Mouse (Mus musculus): Measurements from ENCODE around the gene Il20ra. TPM values are rescaled to one million over a fixed set of nuclear protein-coding genes. Genes with fewer than 3 reads are reported as not detected.
"Not testable (repeated sequence)": the region's sequence is repeated elsewhere in the genome, so short reads cannot be mapped to it uniquely, and the experiment has no call there.

Gene Il20ra
- total RNA-seq (2021), result not detected
- long read RNA-seq, experiment 1, result 0 reads
- long read RNA-seq, experiment 2, result 0 reads

DNA sequence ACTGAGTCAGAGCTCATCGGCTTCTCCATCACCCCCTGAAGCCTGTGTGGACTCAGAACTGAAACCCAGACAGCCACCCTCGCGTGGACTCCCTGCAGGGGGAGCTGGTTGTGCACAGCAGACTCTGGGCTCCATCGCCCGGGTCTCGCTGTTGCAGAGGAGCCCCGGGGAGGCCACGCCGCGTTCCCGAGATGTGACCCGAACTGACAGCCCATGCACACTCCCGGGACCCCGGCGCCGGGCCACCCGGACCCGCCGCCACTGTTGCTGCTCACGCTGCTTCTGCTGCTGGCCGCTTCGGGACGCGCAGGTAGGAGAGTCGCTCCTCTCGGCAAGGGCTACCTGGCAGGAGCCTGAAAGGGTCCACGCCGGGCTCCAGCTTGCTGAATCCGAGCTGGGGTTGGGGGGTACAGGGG is at the start of gene Il20ra:
TSS of gene Il20ra (plus strand) at position 150 of the 416 bp plus-strand sequence.
- DNase-seq, result peak in 1 of 2 experiments; percentile 13
- intact Hi-C loops (cut with DNase I), result loop anchor here (5.0 kb wide), 2 partner anchors 180 to 415 kb away; no protein-coding TSS in a partner anchor

DNA sequence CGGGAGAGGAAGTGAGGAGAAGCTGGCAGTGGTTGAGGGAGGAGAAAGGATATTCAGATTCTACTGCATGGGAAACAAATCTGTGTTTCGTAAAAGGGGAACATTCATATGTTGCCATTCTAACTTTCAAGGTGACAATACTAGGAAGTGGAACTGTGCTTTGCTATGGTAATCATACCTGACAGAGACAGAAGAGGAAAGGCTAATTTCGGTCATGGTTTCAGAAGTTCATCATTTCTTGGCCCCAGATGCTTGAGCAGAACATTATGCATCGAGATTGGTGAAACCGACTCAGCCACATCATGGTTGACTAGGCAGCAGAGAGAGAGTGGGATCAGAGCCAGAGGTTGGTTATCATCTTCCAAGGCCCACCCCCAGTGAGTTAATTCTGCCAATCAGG is 43.4 kb upstream of the Il20ra start:
- DNase-seq, result no peak

DNA sequence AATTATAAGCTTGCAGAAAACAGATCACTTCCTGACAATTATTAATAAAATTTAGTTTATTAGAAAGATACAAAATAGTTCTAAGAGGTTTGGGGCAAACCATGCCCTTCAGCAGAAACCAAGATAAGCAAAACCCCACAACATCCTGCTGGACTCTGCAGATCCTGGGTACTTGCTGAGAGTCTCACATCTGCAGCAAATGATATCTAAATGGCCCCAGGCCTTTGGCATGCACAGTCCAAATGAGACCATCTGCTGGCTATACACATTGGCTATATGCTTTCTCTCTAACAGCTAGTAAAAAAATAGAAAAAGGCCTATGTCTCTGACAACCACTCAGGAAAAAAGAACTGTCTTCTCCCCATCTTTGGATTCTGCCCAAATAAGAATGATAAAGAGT is 40.4 kb upstream of the Il20ra start:
- DNase-seq, result no peak
- intact Hi-C loops (cut with DNase I), result no loop called here

More for the DNA sequence above, 43.4 kb upstream of the Il20ra start:
- intact Hi-C loops (cut with DNase I), result loop anchor here (5.0 kb wide), 1 partner anchor 177 kb away; no protein-coding TSS in a partner anchor

DNA sequence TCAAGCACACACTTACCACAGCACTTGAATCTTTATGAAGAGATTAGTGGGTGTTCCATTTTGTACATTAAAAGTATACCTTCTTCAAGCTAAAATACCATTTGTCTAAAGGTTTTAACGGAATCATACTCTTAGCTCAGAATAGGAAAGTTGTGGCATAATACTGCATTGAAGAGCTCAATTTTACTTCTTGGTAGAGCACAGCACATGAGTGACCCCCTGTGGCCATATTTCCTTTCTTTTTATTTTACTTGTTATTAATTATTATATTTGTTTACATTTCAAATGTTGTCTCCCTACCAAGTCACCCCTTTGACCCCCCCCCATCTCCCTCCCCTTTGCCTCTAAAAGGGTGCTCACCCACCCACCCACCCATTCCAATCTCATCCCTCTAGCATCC is 39.2 kb upstream of the Il20ra start:
- no peak for DNase-seq
- intact Hi-C loops (cut with DNase I), result no loop called here

DNA sequence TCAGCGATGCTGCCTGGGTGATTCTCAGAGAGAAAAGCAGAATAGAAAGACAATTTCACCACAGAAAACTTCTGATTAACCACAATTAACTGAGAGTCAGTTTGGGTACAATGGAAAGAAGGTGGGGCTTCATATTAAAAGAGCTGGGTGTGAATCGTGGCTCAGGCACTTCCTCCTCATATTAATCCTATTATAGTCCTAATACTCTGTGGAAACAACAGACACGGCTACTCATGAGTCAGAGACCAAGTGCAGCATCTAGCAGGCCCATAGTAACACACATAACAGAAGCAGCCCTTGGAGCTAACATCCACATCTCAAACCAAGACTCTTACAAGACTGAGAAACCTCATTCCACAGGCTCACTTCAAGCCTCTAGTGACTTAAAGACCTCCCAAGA is 24.7 kb upstream of the Il20ra start:
- intact Hi-C loops (cut with DNase I), result no loop called here
- DNase-seq, result no peak

DNA sequence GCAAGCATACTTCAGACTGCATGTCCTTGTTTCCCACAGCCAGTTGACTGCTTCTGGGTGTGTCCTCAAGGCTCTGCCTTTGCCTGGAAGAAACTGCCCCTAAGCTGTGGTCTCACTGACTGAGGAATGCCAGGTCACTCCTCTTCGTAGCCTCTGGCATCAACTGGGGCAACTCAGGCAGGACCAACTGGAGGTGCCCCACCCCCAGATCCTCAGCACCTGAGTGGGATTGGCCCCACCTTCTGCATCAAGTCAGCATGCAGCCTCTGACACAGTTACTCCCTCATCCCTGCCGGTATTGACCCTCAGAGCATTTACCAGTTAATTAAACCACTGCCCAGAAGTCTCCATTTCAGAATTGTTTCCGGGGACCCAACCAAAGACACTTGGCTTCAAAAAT is 21.1 kb upstream of the Il20ra start:
- intact Hi-C loops (cut with DNase I), result loop anchor here (5.0 kb wide), 2 partner anchors 199 to 449 kb away; no protein-coding TSS in a partner anchor
- no peak for DNase-seq

DNA sequence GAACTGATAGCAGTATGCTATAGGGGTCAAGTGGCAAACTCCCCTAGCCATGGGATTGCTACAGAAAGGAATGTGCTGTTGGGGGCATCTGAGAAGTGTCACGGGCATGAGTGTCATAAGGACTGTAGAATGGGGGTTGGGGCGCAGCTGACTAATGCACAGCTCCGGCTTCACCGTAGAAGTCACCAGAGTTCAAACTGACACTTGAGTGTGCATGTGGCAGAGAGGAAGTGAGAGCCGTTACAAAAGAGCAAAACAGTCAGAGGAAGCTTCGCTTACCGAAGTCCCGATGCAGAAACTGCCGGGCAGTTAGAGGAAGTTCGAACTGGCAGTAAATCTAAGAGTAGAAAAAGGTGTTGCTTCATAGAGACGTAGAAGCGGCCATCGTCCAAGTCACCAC is 20.6 kb upstream of the Il20ra start:
- no peak for DNase-seq
- intact Hi-C loops (cut with DNase I), result loop anchor here (5.0 kb wide), 2 partner anchors 199 to 449 kb away; no protein-coding TSS in a partner anchor

DNA sequence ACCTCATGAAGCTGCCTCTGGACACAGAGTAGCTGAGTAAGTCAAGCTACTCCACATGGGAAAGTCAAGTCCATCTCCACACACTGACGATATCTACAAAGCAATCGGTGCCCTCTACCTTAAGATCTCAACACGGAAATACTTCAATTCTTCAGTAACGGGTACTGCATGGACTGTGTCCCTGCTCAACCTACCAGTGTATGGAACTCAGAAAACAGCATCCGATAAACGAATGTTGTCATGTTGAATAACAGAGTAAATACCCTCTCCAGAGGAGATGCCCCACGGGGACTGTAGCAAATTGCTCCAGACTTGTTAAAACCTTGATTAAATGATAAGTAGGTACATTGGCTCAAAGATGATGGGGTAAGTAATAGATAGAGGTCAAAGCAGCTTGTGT is 20.0 kb upstream of the Il20ra start:
- no peak for DNase-seq
- intact Hi-C loops (cut with DNase I), result loop anchor here (5.0 kb wide), 2 partner anchors 200 to 450 kb away; no protein-coding TSS in a partner anchor

DNA sequence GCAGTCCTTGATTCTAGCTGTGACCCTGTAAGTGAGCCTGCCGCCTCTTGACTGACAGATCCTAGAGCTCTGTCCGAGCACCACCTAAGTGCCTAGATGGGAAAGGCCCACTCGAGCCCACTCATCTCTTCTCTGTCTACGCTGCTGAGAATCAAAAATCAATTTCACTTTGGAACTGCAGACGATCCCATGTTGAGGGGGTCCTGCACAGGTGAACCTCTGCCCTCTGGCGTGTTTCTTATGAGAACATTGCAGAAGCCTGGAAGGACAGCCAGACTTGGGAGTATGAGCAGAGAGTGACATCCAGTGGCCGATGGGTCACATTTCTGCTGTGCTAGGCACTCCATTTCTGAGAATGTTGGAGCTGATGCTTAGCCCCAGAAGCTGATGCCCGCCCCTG is 19.4 kb upstream of the Il20ra start:
- DNase-seq, result peak in 1 of 2 experiments; percentile 34
- intact Hi-C loops (cut with DNase I), result loop anchor here (5.0 kb wide), 2 partner anchors 201 to 451 kb away; no protein-coding TSS in a partner anchor

DNA sequence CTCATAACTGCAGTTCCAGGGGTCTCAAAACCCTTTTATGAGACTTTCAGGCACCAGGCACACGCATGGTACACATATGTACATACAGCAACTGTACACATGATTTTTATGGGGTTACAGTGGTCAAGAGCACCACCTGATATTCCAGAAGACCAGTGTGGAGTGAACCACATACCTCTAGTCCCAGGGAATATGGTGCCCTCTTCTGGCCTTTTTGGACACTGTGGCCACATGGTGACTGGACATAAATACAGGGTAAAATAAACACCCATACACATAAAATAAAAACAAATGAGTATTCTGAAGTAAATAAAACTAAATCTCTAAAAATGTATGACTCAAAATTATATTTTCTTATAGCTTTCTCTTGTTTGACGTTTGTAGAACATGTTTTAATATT is 18.7 kb upstream of the Il20ra start:
- intact Hi-C loops (cut with DNase I), result loop anchor here (5.0 kb wide), 2 partner anchors 201 to 451 kb away; no protein-coding TSS in a partner anchor
- DNase-seq, result no peak

DNA sequence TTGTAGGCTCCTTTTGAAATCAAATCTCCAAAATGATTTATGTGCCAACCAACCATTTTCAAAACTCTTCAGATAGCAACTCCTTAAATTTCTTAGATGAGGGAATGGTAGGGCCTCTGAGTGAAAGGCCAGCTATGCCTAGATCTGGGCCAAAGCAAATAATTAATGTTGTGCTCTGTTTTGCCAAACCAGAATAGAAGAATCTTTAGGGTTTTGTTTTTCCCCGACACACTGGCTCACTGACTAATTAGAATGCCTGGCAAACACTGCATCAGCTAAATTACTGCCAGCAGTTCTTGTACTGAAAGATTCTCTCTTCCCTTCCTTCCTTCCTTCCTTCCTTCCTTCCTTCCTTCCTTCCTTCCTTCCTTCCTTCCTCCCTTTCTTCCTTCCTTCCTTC is 13.0 kb upstream of the Il20ra start:
- intact Hi-C loops (cut with DNase I), result no loop called here

DNA sequence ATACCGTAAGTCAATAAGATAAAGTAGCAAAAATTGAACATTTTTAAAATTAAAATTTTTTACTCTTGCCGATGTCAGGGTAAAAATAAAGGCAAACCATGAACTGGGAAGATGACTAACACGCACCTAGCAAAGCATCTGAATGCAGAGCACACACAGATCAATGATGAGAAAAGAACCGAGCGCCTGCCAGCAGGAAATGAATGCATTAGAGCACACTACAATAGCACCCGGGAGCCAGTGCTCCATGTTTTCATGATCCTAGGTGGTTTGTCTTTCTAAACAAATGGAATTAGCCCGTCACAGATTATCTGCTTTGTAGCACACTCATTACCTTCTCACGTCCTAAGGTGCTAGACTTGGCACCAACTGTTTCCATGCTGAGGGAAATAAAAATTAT is 7.9 kb upstream of the Il20ra start:
- DNase-seq, result no peak
- intact Hi-C loops (cut with DNase I), result no loop called here

More for the DNA sequence above, 13.0 kb upstream of the Il20ra start:
- DNase-seq, result no peak

DNA sequence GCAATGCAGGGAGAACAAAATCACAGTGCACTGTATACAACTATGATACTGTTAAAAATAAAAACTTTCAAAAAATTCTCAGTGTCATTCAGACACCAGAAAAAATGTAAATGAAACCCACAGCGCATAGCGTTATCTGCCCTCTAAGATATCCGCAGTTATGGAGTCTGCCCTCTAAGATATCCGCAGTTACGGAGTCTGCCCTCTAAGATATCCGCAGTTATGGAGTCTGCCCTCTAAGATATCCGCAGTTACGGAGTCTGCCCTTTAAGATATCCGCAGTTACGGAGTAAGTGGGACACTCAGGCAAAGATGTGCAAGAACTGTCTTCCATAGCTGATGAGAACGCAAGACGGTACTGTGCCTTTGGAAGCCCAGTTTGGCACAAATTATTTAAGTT is 4.6 kb upstream of the Il20ra start:
- intact Hi-C loops (cut with DNase I), result no loop called here
- no peak for DNase-seq

DNA sequence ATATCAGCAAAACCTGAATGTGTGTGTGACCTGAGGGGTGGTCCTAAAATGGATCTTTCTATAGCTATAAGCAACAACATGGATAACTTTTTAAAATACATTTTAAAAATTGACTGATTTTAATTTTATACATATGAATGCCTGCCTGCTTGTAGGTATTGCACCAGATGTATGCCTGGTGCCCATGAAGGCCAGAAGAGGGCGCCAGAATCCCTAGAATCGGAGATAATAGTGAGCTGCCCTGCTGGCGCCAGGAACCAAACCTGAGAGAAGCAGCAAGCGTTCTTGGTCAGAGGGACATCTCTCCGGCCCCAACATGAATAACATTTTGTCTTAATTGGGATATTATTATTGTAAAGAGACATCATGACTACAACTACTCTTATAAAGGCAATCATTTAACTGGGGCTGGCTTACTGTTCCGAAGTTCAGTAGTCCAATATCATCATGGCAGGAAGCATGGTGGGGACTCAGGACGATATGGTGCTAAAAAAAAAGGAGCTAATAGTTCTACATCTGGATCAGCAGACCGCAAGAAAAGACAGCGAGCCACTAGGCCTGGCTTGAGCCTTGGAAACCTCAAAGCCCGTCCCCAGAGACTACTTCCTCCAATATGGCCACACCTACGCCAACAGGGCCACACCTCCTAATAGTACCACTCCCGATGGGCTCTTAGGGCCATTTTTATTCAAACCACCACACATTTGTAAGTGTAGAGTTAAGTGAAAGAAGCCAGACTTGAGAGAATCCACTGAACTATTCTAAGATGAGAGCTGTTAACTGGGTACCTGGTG is 3.9 kb upstream of the Il20ra start:
- DNase-seq, result no peak
- intact Hi-C loops (cut with DNase I), result no loop called here

DNA sequence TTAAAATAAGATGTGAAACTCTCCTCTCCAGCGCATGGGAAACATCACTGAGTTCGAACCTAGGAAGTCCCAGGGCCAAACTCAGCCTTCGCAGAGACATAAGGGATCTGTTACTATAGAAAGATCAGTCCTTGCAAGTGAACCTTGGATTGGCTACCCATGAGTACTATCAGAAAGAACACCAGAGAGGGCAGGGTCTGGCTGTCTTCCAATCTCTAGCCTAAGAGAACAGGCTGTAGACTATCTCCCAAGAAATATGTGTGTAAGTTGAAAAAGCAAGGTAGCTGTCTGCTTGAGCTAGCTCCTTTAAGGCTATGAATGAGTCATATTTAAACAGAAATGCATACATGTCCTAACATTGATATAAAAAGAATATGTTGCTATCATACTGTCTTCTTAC is 1.4 kb upstream of the Il20ra start:
- DNase-seq, result no peak
- intact Hi-C loops (cut with DNase I), result loop anchor here (5.0 kb wide), 2 partner anchors 181 to 416 kb away; no protein-coding TSS in a partner anchor

DNA sequence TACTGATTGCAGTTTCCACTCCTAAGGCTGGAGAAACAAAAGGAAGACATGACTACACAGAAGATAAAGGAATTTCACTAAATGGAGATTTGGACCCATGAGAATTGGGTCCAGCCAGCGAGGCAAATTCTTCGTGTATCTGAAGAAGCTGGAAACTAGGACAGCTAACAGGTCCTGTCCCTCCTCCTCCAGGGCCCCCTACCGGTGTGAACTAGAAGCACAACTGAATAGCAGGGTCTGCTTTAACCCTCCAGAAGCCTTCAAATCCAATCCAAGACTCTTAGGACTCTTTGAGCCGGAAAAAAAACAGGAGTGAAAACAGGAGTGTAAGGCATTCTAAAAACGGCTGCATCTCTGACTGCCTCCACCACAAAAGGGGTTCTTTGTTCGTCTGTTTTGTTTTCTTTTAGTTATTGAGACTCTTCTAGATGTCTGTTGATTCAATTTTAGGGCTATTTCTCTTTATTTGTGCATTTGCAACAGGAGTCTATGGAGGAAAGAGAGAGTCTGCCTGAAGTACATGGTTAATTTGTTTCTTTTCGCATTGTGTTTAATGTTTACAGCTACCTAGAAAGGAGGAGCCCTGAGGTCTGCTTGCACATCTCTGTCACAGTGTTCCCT is 709 bp upstream of the Il20ra start:
- no peak for DNase-seq

DNA sequence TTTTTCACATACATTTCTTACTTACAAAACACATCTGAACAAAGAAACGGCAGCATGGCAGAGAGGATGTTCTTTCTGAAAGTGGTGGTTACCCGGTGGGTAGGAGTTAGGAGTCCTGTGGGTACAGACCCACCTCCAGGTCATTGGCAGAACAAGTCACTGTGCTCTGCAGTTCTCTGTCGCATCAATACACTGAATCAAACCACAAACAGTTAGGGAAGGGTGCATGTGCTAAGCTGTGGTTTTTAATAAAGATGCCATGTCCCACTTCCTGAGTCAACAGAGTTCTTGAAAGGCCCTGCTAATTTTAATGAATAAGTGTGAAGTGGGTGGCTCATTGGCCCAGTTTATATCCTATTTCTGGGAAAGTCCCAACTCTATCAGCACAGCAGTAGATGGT is 6.3 kb downstream of the Il20ra start:
- intact Hi-C loops (cut with DNase I), result no loop called here
- no peak for DNase-seq

More for the DNA sequence above, 709 bp upstream of the Il20ra start:
- intact Hi-C loops (cut with DNase I), result loop anchor here (5.0 kb wide), 2 partner anchors 181 to 416 kb away; no protein-coding TSS in a partner anchor

DNA sequence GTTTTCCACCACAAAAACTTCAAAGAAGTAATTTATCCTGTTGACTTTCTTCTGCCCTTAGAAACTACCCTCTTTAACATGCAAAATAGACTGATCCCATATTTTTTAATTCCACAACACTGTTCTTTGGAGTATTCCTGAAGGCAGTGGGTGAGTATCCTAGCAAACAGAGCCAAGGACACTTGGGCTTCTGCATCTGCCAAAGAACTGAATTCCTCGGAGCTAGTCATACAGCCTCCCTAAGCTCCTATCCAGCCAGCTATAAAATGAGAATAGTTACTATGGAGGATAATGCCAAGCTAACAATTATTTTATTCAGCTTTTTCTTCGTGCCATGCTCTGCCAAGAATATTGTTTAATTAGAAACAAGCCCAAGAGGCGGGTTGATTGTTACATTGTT is 9.9 kb downstream of the Il20ra start:
- no peak for DNase-seq
- intact Hi-C loops (cut with DNase I), result no loop called here

DNA sequence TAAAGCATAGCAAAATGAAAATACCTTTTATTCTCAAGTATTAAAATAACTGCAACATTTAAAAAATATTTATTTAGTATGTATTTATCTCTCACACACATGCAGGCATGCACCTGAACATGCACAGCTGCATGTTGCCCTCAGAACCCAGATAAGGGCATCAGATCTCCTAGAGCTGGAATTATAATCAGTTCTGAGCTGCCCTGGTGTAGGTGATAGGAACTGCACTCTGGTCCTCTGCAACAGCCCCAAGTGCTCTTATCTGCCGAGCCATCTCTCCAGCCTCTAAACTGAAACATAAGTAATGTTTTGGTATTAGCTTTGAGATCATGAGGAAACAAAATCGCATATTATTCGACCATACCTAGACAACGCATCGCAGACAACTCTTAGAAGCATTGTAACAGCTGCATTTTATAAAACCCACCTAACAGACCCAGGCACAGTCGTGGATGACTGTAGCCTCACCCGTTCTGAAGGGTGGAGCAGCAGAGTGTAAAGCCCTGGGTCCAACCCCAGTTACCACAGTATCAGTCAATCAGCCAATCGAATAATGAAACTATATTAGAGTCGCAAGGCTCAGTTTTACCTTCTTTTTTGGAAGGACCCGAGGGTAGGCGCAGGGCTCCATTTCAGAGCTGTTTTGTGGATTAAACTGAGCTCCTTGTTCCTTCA is 11.9 kb downstream of the Il20ra start:
- intact Hi-C loops (cut with DNase I), result no loop called here
- DNase-seq, result no peak

DNA sequence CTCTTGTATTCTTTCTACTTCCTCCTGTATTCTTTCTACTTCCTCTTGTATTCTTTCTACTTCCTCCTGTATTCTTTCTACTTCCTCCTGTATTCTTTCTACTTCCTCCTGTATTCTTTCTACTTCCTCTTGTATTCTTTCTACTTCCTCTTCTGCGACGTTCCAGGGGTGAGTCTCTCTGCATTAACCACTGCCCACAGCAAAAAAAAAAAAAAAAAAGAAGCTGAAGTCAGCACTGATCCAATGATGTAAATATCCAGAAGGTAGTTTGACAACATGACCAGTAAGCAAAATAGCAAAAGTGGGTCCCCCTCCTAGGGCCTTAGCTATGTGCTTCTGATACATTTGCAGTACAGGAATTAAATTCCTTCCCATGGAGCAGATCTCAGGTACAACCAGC is 26.1 kb downstream of the Il20ra start:
- intact Hi-C loops (cut with DNase I), result not testable (repeated sequence)

DNA sequence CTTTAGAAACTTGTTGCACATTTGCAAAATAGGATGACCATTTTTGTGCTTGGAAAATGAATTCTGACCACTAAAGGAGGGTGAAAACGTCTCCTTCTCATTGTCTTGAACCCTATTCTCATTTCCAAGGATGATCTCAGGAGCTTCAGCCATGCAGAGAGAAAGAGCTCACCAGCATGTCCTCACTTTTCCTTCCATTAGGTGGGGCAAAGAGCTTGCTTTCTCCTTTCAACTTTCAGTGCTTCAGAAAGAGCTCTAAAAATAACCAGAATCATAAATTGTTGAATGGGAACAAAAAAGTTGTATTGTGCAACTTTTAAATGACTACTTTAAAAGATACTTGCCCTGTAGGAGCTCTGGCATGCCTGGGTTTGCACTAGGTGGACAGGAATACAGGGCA is 33.3 kb downstream of the Il20ra start:
- DNase-seq, result no peak
- intact Hi-C loops (cut with DNase I), result no loop called here

More for the DNA sequence above, 26.1 kb downstream of the Il20ra start:
- not testable (repeated sequence) for DNase-seq

Data from gastrocnemius, postnatal 36 days (tissue).